Mouse (Mus musculus) lung, postnatal 0 days (tissue): ENCODE measurements at regions not wholly inside any gene's neighbourhood (a gene's known extent, or its start where the extent isn't known, plus 50 kb on each side); places are given as distances from the start of the nearest gene placed in this dataset.

Experiments
- ATAC-seq: fragments of 200-750 bp; cut with Nextera tagmentation; 2 replicates; pipeline ENCODE4 v1.8.0; 2017; ENCODE audit warnings: moderate library complexity
- DNase-seq: peaks from one replicate; pipeline ENCODE4 v3.0.0-alpha.2; 2016; ENCODE audit warnings: low spot score
- H3K27ac ChIP-seq: fragments of 300-500 bp; sonication (generic); 2 replicates; pipeline ENCODE4 v1.5.1; 2014; ENCODE audit warnings: antibody characterized with exemption, mild to moderate bottlenecking, low read length, mixed read lengths
- H3K27me3 ChIP-seq: fragments of 300-500 bp; sonication (generic); replicated peaks from 2 replicates; pipeline ENCODE4 v1.6.1; 2014; ENCODE audit warnings: low read length, mixed read lengths; ENCODE audit not compliant: insufficient read depth
- H3K36me3 ChIP-seq: fragments of 300-500 bp; sonication (generic); 2 replicates; pipeline ENCODE4 v1.6.1; 2014; ENCODE audit warnings: low read length, mixed read lengths; ENCODE audit not compliant: insufficient read depth
- H3K4me1 ChIP-seq: fragments of 300-500 bp; sonication (generic); 2 replicates; pipeline ENCODE4 v1.6.1; 2014; ENCODE audit warnings: antibody characterized with exemption, low read depth, low read length, mixed read lengths; ENCODE audit not compliant: insufficient read depth
- H3K4me2 ChIP-seq: fragments of 300-500 bp; sonication (generic); replicated peaks from 2 replicates; pipeline ENCODE4 v1.6.1; 2014; ENCODE audit warnings: low read depth, mild to moderate bottlenecking, low read length, moderate library complexity, mixed read lengths
- H3K4me3 ChIP-seq: fragments of 300-500 bp; sonication (generic); 2 replicates; pipeline ENCODE4 v1.5.1; 2014; ENCODE audit warnings: low read depth, low read length
- H3K9ac ChIP-seq: fragments of 300-500 bp; sonication (generic); replicated peaks from 2 replicates; pipeline ENCODE4 v1.6.1; 2014; ENCODE audit warnings: low read depth, mild to moderate bottlenecking
- H3K9me3 ChIP-seq: fragments of 300-500 bp; sonication (generic); 2 replicates; pipeline ENCODE4 v1.6.1; 2016; ENCODE audit warnings: low read length, mixed read lengths
- CTCF ChIP-seq: IDR thresholded peaks from 2 replicates; pipeline ENCODE4 v1.5.1; 2016; ENCODE audit warnings: antibody characterized with exemption, mild to moderate bottlenecking
- EP300 ChIP-seq: IDR thresholded peaks from 2 replicates; pipeline ENCODE4 v1.6.1; 2016; ENCODE audit warnings: antibody characterized with exemption, mild to moderate bottlenecking, control low read depth
- WGBS: fragments of 180-500 bp; shearing (Covaris S2); extraction: QIAGEN DNeasy Blood & Tissue Kit; methylation state at CpG from one replicate; pipeline ENCODE4 v1.1.7; 2014; 5-methylcytosine and 5-hydroxymethylcytosine counted together

DNA sequence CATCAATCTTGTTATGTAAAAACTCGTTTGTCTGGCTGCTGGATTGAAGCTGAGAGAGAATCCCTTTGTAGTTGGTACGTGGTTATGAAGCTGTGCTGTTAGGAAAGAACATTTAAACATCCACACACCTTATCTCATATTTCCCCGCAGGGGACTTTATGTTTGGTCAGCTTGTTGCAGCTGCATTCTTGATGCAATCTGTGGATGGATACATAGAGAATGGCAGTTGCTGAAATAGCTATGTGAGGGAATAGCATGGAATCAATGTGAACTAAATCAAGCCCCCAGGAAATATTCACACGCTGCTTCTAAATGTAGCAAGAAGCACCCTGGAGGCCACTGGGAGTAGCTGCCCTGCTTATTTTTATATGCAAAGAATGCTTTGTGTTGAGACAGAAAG, 236.3 kb downstream of the Arl4a start:
- Histone ChIP-seq H3K9ac (no peak overlapping the region), H3K27me3 (no peaks in the 10 kb centered on the region), H3K36me3 (no peaks in the 10 kb centered on the region), H3K4me1 (no peaks in the 10 kb centered on the region), H3K4me2 (no peak overlapping the region), H3K27ac (no peak overlapping the region), H3K4me3 (no peak overlapping the region), H3K9me3 (no peaks in the 10 kb centered on the region)
- TF ChIP-seq CTCF (no peak), EP300 (no peak)
- no peak for DNase-seq
- WGBS, result 20% methylated on average over 4 of the region's 4 CpGs
- ATAC-seq, result no peak

DNA sequence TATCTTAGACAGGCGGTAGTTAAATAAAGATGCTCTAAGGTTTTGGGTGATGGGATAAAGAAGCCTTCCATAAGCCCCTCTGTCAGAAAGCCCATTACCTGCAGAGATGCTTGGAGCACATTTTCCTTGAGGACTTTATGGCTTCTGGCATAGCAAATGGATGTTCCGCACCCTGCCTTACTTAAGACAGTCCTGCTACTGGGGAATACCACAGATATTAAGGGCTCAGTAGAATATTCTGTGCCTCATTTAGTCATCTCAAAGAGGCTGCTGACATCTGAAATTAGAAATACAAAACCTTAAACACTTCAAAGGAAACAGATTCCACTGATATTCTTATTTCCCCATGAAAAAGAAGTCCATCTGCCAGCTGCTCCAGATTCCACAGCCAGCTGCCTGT, 240.0 kb downstream of the Arl4a start:
- Histone ChIP-seq H3K27me3 (no peaks in the 10 kb centered on the region), H3K9me3 (no peaks in the 10 kb centered on the region), H3K36me3 (no peaks in the 10 kb centered on the region), H3K4me3 (no peak overlapping the region), H3K27ac (no peak overlapping the region), H3K4me2 (no peak overlapping the region), H3K4me1 (no peaks in the 10 kb centered on the region), H3K9ac (no peak overlapping the region)
- 90% methylated on average over 2 of the region's 2 CpGs for WGBS
- TF ChIP-seq CTCF (no peak), EP300 (no peak)
- ATAC-seq, result no peak
- DNase-seq, result no peak

DNA sequence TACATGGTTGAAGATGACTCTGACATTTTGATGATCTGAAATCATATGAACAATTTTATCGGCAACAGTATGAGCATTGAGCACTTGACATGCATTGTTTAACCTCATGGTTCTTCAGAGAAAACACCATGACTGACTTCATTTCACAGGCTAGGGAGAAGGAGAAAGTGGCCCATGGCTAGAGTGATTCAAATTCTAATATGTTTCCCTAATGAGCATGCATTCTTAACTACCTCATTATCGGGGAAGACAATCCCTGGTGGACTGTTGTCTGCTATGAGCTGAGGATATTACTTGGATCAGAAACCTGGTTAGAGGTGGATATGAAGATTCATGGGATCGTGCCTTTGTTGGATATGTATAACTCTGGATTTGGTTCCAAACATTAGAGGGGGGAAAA, 240.9 kb downstream of the Arl4a start:
- H3K9ac ChIP-seq, result no peak overlapping the region
- H3K4me1 ChIP-seq, result no peaks in the 10 kb centered on the region
- no peaks in the 10 kb centered on the region for H3K27me3 ChIP-seq
- ATAC-seq, result no peak
- no peaks in the 10 kb centered on the region for H3K9me3 ChIP-seq
- no peak overlapping the region for H3K4me2 ChIP-seq
- H3K4me3 ChIP-seq, result no peak overlapping the region
- TF ChIP-seq EP300, result no peak
- no peak for TF ChIP-seq CTCF
- H3K27ac ChIP-seq, result no peak overlapping the region
- WGBS, result 90% methylated on average over 3 of the region's 3 CpGs
- H3K36me3 ChIP-seq, result no peaks in the 10 kb centered on the region
- DNase-seq, result no peak

GRCm38 (mm10) chr12:39785026-39785425, 252.8 kb downstream of the Arl4a start:
- no peak for ATAC-seq
- Histone ChIP-seq H3K4me2 (no peak overlapping the region), H3K4me1 (no peaks in the 10 kb centered on the region), H3K27ac (no peak overlapping the region), H3K4me3 (no peak overlapping the region), H3K27me3 (no peaks in the 10 kb centered on the region), H3K9me3 (no peaks in the 10 kb centered on the region), H3K9ac (no peak overlapping the region), H3K36me3 (no peaks in the 10 kb centered on the region)
- TF ChIP-seq CTCF (no peak), EP300 (no peak)
- WGBS, result 75% methylated on average over 3 of the region's 3 CpGs
- no peak for DNase-seq

- Histone ChIP-seq H3K27me3 (no peaks in the 10 kb centered on the region), H3K36me3 (no peaks in the 10 kb centered on the region), H3K4me2 (no peak overlapping the region), H3K9ac (no peak overlapping the region), H3K9me3 (no peaks in the 10 kb centered on the region), H3K4me3 (no peak overlapping the region), H3K4me1 (no peaks in the 10 kb centered on the region), H3K27ac (no peak overlapping the region)
- ATAC-seq (no peak), DNase-seq (no peak)
- 56% methylated on average over 3 of the region's 3 CpGs for WGBS
- no peak for TF ChIP-seq EP300
- no peak for TF ChIP-seq CTCF
Measured at GRCm38 (mm10) chr12:39784532-39784931, 253.3 kb downstream of the Arl4a start.

DNA sequence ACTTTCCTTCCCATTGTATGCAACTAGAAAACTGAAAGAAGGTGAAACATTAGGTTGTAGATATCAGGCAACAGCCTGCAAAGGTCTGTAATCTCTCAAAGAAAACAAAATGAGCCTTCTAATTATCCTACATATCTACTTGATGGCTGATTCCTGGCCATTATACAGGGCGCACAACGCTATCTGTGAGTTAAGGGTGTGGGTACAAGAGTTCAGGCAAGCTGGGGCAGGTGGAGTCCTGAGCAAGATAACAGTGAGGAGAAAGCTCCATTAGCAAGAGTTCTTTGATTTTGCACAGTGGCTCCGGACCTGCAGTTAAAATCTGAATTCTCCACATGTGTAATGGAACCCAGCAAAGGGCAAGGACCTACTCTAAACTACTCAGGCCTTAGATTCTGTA, 261.7 kb downstream of the Arl4a start:
- ATAC-seq, result no peak
- no peak for TF ChIP-seq CTCF
- no peak for TF ChIP-seq EP300
- Histone ChIP-seq H3K9ac (no peak overlapping the region), H3K9me3 (no peaks in the 10 kb centered on the region), H3K27me3 (no peaks in the 10 kb centered on the region), H3K36me3 (no peaks in the 10 kb centered on the region), H3K4me2 (no peak overlapping the region), H3K4me1 (no peaks in the 10 kb centered on the region), H3K27ac (no peak overlapping the region), H3K4me3 (no peak overlapping the region)
- WGBS, result 59% methylated on average over 3 of the region's 3 CpGs
- DNase-seq, result no peak

DNA sequence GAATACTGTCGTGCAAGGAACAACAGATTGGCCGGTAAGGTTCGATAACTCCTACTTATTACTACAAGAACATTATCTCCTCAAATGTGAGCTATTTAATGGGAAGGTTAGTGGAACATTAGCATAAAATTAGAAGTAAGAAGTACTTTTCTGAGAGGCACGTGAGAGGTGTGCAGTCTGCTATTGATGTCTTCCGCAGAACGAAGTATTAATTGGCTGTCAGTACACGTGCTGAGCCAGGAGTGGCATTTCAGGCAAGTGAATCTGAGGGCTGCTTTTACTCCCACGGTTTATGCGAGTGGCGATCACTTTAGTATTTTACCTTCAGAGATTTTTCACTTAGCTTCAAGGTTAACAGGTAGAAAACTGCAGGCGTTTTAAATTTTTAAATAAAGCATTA, 270.8 kb downstream of the Arl4a start:
- Histone ChIP-seq H3K27ac (no peak overlapping the region), H3K4me2 (no peak overlapping the region), H3K9me3 (no peaks in the 10 kb centered on the region), H3K4me3 (no peak overlapping the region), H3K4me1 (no peaks in the 10 kb centered on the region), H3K9ac (no peak overlapping the region), H3K27me3 (no peaks in the 10 kb centered on the region), H3K36me3 (no peaks in the 10 kb centered on the region)
- 79% methylated on average over 11 of the region's 11 CpGs for WGBS
- TF ChIP-seq CTCF, result no peak
- TF ChIP-seq EP300, result no peak
- ATAC-seq (no peak), DNase-seq (no peak)
